Mouse (Mus musculus): ENCODE data around the gene Stat5b.

DNA sequence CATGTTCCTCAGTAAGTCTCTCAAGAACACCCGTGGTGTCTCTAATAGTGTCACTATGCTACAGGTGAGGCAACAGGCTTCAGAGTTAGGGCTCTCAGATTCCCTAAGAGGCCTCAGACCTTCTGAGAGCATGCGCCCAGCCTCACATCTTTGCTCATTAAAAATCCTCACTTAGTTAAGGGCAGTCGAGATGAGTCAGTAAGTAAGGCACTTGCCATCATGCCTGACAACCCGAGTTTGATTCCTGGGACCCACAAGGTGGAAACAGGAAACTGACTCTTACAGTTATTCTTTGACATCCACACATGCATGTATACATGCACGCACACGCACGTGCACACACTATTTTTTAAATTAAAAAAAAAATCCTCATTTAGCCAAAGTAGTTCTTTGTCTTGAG lies 26.0 kb downstream of the Stat5b start:
- TF ChIP-seq CTCF (IDR thresholded peaks at IDR 0.05; ENCODE audit: low read depth): no peak
- TF ChIP-seq EP300 (optimal IDR thresholded peaks at IDR 0.05): no peak
